Mouse (Mus musculus) adrenal gland, postnatal 25 days (tissue): ENCODE measurements at regions not wholly inside any gene's neighbourhood (a gene's known extent, or its start where the extent isn't known, plus 50 kb on each side); places are given as distances from the start of the nearest gene placed in this dataset.

Experiments
- DNase-seq: peaks from one replicate; pipeline ENCODE4 v3.0.0; 2021; ENCODE audit warnings: mixed read lengths

GRCm38 (mm10) chr6:147755750-147756523, 280.3 kb downstream of the Ccdc91 start:
- no peak for DNase-seq

- no peak for DNase-seq
Observed at GRCm38 (mm10) chr6:147759485-147759884, 283.9 kb downstream of the Ccdc91 start.

- DNase-seq, result no peak
Observed at GRCm38 (mm10) chr6:147760113-147760512, 284.5 kb downstream of the Ccdc91 start.

- no peak for DNase-seq
Observed at GRCm38 (mm10) chr6:147765241-147765640, 281.8 kb upstream of the Far2 start.

GRCm38 (mm10) chr6:147769180-147769579, 277.9 kb upstream of the Far2 start:
- DNase-seq, result no peak

- DNase-seq, result no peak
Observed at GRCm38 (mm10) chr6:147770034-147770433, 277.0 kb upstream of the Far2 start.

GRCm38 (mm10) chr6:147771411-147771810, 275.6 kb upstream of the Far2 start:
- DNase-seq, result peak; percentile 6

GRCm38 (mm10) chr6:147773904-147774303, 273.2 kb upstream of the Far2 start:
- DNase-seq, result no peak

GRCm38 (mm10) chr6:147774626-147775025, 272.4 kb upstream of the Far2 start:
- no peak for DNase-seq

GRCm38 (mm10) chr6:147779466-147779865, 267.6 kb upstream of the Far2 start:
- no peak for DNase-seq

- no peak for DNase-seq
Observed at GRCm38 (mm10) chr6:147784249-147784648, 262.8 kb upstream of the Far2 start.

GRCm38 (mm10) chr6:147784854-147785253, 262.2 kb upstream of the Far2 start:
- no peak for DNase-seq

- DNase-seq, result no peak
Observed at GRCm38 (mm10) chr6:147788095-147788494, 259.0 kb upstream of the Far2 start.

- peak; percentile 65 for DNase-seq
Observed at GRCm38 (mm10) chr6:147789112-147789511, 257.9 kb upstream of the Far2 start.

GRCm38 (mm10) chr6:147793811-147794210, 253.2 kb upstream of the Far2 start:
- no peak for DNase-seq

GRCm38 (mm10) chr6:147794351-147794750, 252.7 kb upstream of the Far2 start:
- DNase-seq, result no peak

- DNase-seq, result no peak
Observed at GRCm38 (mm10) chr6:147799009-147799727, 247.9 kb upstream of the Far2 start.

GRCm38 (mm10) chr6:147799861-147800260, 247.2 kb upstream of the Far2 start:
- DNase-seq, result peak; percentile 19

GRCm38 (mm10) chr6:147800846-147801245, 246.2 kb upstream of the Far2 start:
- DNase-seq, result no peak

- no peak for DNase-seq
Observed at GRCm38 (mm10) chr6:147803893-147804292, 243.2 kb upstream of the Far2 start.

- DNase-seq, result peak; percentile 84
Observed at GRCm38 (mm10) chr6:147810710-147811109, 236.3 kb upstream of the Far2 start.

- no peak for DNase-seq
Observed at GRCm38 (mm10) chr6:147816861-147817260, 230.2 kb upstream of the Far2 start.

- DNase-seq, result no peak
Observed at GRCm38 (mm10) chr6:147817262-147817661, 229.8 kb upstream of the Far2 start.

- DNase-seq, result no peak
Observed at GRCm38 (mm10) chr6:147822215-147822614, 224.8 kb upstream of the Far2 start.
